Mouse (Mus musculus) kidney, adult 9 months (tissue): ENCODE data around the gene Parva.

Experiments
- DNase-seq: peaks from one replicate; pipeline ENCODE4 v3.0.0; 2022

Gene Parva

DNA sequence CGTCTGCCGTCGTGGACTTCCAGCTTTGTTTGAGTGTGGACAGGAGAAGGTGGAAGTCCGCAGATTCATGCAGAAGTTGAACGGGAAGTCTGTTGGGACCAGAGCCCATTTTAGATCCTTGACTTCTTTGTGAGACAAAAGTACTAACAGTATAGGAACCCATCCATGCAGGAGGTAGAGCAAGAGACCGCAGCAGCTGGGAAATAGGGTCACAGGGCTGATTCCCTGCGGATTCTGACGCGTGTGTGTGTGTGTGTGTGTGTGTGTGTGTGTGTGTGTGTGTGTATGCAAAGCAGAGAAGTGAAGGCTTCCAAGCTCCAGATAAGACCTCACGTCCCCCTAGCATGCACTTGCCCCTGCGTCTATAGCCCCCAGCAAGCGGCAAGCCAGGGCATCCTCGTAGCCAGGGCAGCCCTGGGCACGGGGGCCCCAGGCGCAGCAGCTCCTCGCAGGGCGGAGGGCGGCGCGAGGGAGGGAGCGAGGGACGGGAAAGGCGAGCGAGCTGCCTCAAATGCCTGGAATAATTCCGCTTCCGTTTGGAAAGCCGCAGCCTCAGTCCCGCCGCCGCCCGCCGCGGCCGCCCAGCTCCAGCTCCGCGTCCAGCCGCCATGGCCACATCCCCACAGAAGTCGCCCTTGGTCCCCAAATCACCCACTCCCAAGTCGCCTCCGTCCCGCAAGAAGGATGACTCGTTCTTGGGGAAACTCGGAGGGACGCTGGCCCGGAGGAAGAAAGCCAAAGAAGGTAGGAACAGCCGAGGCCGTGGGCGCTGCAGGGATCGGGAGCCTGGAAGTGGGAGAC lies at the start of gene Parva:
Gene Parva (plus strand): TSS at position 149 of the 801 bp plus-strand sequence.
- DNase-seq: peak; percentile 78

- DNase-seq: no peak
These were observed 49.2 kb upstream of the Parva start for GRCm38 (mm10) chr7:112378056-112378455.

GRCm38 (mm10) chr7:112378476-112378875 lies 48.8 kb upstream of the Parva start:
- DNase-seq: no peak

DNA sequence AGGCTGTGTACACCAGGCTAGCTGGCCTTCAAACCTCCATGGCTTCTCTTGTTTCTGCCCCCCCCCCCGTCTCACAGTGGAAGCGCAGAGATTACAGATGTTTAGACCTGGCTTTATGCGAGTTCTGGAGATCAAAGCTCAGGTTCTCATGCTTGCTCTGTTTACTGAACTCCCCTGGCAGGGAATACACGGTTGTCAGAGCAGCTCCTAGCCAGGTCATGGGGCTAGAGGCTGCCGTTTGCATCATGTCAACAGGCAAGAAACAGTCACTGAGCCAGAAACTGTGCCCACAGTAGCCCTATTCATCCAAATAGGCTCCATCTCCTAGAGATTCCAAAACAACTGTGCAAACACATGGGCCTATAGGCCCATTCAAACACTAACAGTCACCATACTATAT lies 40.8 kb upstream of the Parva start:
- DNase-seq: no peak

- DNase-seq: no peak
These were observed 39.4 kb upstream of the Parva start for GRCm38 (mm10) chr7:112387876-112388275.

- DNase-seq: no peak
These were observed 38.9 kb upstream of the Parva start for GRCm38 (mm10) chr7:112388363-112388875.

DNA sequence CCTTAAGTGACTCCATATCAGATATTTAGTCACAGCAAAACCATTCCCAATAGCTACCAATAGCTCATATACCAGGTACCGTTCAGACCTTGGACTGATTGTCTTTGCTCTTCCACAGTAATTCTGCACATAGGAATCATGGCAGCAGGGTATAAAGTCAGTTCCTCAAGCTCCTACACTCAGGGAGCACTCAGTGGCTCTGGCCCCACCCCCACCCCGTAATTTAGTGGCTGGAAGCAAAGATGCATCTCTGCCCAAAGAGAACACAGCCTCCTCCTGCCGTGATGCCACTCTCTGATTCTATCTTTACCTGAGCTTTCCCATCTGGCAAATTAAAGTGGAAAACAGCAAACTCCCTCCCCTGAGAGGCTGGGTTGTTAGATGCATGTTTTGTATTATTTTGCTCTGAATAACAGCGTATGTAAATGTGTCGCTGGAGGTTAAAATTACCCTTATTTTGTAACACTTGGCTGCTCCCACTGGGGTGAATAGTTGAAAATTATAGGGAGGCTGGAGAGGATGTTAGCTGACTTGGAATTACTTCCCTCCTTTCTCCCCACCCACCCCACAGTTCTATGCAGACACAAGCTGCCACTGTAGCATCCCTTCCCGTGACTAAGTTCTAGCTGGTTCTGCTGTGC lies 37.6 kb upstream of the Parva start:
- no peak for DNase-seq

- no peak for DNase-seq
These were observed 36.9 kb upstream of the Parva start for GRCm38 (mm10) chr7:112390252-112390936.

GRCm38 (mm10) chr7:112390937-112391605 lies 36.2 kb upstream of the Parva start:
- no peak for DNase-seq

DNA sequence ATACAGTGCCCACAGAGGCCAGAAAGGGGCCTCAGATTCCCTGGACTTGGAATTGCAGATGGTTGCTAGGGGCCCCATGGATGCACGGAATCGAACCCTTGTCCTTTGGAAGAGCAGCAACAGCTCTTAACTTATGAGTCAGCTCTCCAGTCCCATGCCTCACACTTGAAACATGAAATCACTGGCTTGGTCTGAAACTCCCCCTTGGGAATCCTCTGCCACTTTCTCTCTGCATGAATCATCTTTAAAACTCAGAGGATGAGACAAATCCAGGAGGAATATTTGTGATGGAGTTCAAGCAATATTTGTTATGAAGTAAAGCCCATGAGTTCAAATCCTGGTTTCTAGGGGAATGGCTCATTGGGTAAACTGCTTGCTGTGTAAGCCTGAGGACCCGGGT lies 29.5 kb upstream of the Parva start:
- no peak for DNase-seq

DNA sequence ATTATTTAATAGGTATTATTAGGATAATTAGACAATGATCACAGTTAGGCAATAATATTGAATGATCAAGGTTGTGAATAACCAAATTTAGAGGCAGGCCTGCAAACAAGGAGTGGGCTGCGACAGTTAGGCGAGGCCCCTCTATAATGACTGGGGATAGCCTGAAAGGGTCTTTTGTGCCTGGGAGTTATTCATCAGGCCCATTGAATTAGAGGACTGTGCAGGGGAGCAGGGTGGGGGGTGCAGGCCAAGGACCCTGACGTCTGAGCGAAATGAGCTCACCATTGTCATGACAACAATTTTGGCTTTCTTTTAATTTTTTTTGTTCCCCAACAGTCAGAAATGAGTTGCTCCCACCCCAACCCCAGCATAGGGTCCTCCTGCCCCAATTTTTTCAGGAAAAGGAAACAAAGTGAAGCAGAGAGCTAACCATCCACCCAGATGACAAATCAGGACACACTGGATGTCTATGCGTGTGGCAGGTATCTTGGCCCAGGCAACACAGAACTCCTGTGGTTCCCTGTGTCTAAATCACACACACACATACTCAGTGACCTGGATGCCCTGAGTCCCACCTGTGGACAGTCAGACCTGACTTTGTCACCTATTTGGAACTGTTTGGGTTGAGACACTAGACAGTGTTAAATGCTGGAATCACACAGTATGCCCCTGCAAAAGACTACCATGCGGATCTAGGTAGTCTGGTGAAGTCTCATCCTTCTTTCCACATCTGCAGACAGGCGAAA lies 27.7 kb upstream of the Parva start:
- DNase-seq: no peak

DNA sequence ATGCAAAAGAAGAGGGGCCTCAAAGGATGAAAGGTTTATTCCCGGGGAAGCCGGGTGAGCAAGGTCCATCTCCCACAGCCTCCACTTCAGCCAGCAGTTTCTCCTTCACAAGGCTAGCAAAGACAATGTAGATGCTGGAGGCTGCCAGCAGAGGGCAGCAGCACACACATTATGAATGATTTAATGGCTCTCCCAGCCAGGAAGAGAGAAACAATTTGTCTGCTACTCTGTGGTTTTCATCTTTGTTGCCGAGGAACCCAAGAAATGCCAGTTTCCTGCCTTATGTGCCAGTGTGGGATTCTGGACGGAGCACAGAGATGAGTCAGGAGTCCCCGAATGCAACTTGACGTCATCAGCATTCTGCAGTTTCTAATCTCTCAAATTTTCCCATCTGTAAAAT lies 27.1 kb upstream of the Parva start:
- peak; percentile 85 for DNase-seq

GRCm38 (mm10) chr7:112405061-112405460 lies 22.2 kb upstream of the Parva start:
- DNase-seq: peak; percentile 35

- no peak for DNase-seq
These were observed 21.7 kb upstream of the Parva start for GRCm38 (mm10) chr7:112405578-112405977.

DNA sequence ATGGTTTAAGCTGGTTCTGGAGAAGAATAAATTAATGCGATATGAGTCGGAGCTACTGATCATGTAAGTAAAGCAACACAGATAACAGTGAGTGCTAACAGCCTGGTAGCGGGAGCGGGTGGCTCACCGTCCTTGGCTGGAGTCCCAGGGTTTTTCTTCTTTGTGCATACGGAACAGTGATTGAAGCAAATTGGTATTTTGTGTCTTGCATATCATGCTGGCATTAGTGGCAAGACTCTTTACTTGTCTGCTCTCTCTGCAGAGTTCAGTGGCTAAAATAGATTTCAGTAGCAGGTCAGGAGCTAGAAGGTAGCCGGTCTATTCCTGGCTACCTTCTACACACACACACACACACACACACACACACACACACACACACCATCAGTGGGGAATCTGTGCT lies 19.7 kb upstream of the Parva start:
- DNase-seq: no peak

GRCm38 (mm10) chr7:112409991-112410390 lies 17.3 kb upstream of the Parva start:
- no peak for DNase-seq

DNA sequence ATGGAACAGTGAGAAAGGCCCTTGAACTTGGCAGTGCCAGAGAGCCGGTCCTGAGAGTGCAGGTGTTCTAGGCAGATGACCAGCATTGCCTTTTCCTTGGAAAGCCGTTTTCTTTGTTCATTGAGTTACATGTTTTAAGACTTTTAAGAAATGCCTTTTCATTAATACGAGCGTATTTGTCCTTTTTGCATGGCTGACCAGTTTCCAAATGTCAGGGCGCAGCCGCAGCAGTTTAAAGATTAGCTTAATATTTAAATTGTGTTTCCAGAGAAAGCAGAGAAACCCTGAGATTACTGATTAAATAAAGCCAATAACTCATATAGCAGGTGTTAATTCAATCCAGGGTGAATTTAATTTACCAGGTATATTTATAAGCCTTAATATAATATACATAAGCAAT lies 14.0 kb upstream of the Parva start:
- DNase-seq: peak; percentile 70

DNA sequence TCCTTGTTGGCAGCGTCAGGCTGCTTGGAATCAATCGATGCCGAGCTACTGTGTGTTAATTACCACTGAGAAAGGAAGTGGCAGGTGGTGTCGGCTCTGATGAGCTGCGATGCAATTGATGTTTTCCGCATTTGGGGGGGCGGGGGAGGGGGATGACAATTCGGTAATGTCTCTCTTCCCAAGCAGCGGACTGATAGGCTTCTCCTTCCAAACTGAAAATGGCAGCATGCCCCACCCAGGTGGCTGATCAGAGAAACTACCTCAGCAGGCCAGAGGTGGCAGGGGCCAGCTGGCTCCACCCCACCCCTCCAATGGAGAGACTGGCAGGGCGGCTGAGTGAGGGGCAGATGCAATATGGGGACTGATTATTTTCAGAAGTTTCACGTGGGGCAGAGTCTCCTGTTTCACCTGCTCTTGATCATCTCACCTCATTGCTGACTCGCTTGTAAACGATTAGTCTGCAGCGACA lies 11.2 kb upstream of the Parva start:
- DNase-seq: no peak

DNA sequence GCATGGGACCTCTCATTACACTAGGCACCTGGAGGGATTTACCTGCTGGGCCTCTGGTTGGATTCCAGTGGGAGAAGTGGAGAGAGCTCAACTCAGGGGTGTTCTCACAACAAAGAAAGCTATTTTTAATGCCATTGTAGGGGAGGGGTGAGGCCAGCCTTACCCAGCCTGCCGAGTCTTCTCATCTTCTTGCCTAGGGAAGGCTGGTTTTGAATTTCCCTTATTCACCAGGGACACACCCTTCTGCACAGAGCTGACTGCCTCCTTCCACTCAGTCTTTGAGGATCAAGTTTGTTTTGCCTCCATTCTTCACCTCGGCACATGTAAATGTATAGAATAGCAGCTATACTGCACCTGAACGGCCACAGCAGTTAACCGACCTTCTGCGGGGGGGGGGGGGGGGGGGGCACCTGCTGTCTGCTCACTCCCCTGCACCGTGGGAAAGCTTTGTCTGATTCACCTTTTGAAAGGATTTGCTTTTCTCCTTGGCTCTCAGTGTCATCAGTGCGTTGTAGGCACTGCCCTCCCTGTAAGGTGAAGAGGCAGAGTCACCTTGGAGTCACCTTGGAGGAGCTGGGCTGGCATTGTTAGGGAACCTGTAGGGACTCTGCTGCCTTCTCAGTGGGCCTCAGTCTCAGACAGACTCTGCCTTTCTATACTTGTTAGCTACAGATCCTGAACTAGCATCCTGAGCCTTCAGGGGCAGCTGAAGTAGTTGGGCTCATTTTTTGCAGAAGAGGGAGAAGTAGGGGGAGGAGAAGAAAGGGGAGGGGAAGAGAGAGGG lies 10.4 kb upstream of the Parva start:
- DNase-seq: no peak

GRCm38 (mm10) chr7:112417598-112417997 lies 9.7 kb upstream of the Parva start:
- DNase-seq: no peak

DNA sequence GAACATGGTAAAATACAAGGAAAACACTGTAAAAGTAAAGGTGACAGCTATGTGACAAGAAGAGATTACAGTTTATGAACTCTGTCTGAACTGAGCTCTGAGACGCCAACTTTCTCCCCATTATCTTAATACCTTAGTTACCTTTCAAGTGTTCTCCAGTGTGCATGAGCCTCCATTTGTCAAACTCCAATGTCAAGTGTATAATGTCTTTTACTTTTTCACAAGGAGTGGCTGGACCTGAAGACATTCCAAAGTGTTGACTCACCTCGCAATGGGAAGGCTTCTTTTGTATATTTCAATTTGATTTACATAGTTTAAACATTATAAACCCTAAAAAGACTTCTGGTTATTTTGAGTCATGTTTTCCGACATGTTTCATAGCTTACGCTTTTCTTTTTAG lies 3.9 kb upstream of the Parva start:
- no peak for DNase-seq
